Mouse (Mus musculus) spleen, adult 2 months (tissue): ENCODE results near the gene Vmn2r115. TPM values are rescaled to one million over a fixed set of nuclear protein-coding genes. Genes with fewer than 3 reads are reported as not detected.
"Not testable (repeated sequence)": the region's sequence is repeated elsewhere in the genome, so short reads cannot be mapped to it uniquely, and the experiment has no call there.

Experiments used
- DNase-seq, 2 experiments: peaks; one replicate each; pipeline versions ENCODE4 v3.0.0 to v3.0.0-alpha.2; 2012 to 2021; ENCODE audit warnings: low spot score in 2 of 2, low read depth in 1 of 2
- H3K27ac ChIP-seq: fragments of 200-500 bp; 2 replicates; pipeline ENCODE4 v1.5.1; 2012; ENCODE audit warnings: low read length, inconsistent platforms; ENCODE audit not compliant: insufficient read depth
- H3K27me3 ChIP-seq: fragments of 200-500 bp; 2 replicates; pipeline ENCODE4 v1.6.1; 2012; ENCODE audit warnings: mild to moderate bottlenecking, moderate library complexity, low read length, inconsistent platforms; ENCODE audit not compliant: control insufficient read depth, insufficient read depth
- H3K36me3 ChIP-seq: fragments of 200-500 bp; 2 replicates; pipeline ENCODE4 v1.6.1; 2012; ENCODE audit warnings: mild to moderate bottlenecking, low read length, inconsistent platforms; ENCODE audit not compliant: control insufficient read depth, insufficient read depth
- H3K4me1 ChIP-seq: fragments of 200-500 bp; 2 replicates; pipeline ENCODE4 v1.6.1; 2011; ENCODE audit warnings: inconsistent platforms; ENCODE audit not compliant: control insufficient read depth, insufficient read depth, insufficient read length
- H3K4me3 ChIP-seq: fragments of 200-500 bp; 2 replicates; pipeline ENCODE4 v1.5.1; 2011; ENCODE audit warnings: mild to moderate bottlenecking, inconsistent platforms; ENCODE audit not compliant: insufficient read depth, insufficient read length; ENCODE audit errors: extremely low read depth
- CTCF ChIP-seq: fragments of 200-500 bp; IDR thresholded peaks from 2 replicates; pipeline ENCODE4 v1.5.1; 2011; ENCODE audit warnings: mild to moderate bottlenecking, inconsistent platforms; ENCODE audit not compliant: insufficient read depth, insufficient read length, insufficient replicate concordance; ENCODE audit errors: extremely low read depth
- POLR2A ChIP-seq: fragments of 200-500 bp; IDR thresholded peaks from 2 replicates; pipeline ENCODE4 v1.6.1; 2011; ENCODE audit warnings: low read depth, low read length, inconsistent platforms
- WGBS: fragments of 180-500 bp; shearing (Covaris S2); methylation state at CpG from one replicate; pipeline ENCODE4 v1.1.7; 2018; 5-methylcytosine and 5-hydroxymethylcytosine counted together
- polyA plus RNA-seq: library from polyadenylated mRNA; depleted of rRNA; stranded (reverse); fragments of >200 nt; gene quantifications from 2 replicates; pipeline ENCODE4 v1.2.3, GENCODE M21; 2012; rRNA removed

Vmn2r115 gene
- polyA plus RNA-seq: not detected in 2 replicates

DNA sequence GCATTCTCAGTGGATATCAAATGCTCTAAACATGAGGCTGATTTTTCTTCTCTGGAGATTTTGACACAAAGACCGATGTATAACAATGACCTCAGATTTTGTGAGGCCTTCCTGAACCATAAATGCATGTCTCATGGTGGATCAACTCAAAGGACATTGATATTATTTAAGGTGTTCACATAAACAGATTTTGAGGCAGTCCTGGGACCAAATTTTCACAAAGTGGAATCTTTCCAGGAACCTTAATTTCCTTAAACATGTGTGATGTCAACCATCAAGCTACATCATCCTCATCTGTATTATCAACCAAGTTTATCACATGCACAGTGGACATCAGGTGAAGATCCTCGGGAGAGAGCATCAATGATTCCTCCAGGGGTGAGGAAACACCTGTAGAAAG is at the start of gene Vmn2r115:
TSS of gene Vmn2r115 (plus strand) at position 301 of the 400 bp plus-strand sequence.
- WGBS: 34% methylated on average over 2 of the region's 2 CpGs

GRCm38 (mm10) chr17:23312437-23312836 is 31.1 kb upstream of the Vmn2r115 start, which contains the start of gene Vmn2r114:
Vmn2r114 (minus strand) TSS chr17:23312537.
- 66% methylated on average over 2 of the region's 2 CpGs for WGBS
- DNase-seq, H3K27ac ChIP-seq, H3K36me3 ChIP-seq, H3K4me1 ChIP-seq, H3K4me3 ChIP-seq, H3K27me3 ChIP-seq: not testable (repeated sequence)

More for the DNA sequence above, at the start of gene Vmn2r115:
- H3K4me3 ChIP-seq, DNase-seq, H3K27ac ChIP-seq, H3K36me3 ChIP-seq, H3K4me1 ChIP-seq, H3K27me3 ChIP-seq: not testable (repeated sequence)

DNA sequence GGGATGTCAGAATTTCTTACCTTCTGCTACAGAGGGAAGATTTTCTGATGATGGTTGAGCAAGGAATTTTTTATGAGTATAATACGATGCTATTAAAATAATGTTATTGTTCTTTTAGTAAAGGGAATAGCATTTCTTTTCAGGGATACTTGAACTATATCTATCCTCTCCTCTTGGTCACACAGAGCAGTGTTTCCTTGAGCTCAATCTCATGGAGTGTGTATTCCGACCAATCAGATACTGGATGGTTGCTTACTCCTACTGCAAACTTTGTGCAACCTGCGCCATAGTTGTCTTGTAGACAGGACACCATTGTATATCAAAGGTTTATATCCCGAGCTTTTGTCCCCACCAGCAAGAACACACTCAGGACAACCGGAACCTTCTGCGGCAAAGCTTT is 12.9 kb upstream of the Vmn2r115 start:
- TF ChIP-seq CTCF (no peak), POLR2A (no peak)
- Histone ChIP-seq H3K4me1 (no peaks in the 10 kb centered on the region), H3K27ac (no peak overlapping the region), H3K36me3 (no peaks in the 10 kb centered on the region), H3K27me3 (no peaks in the 10 kb centered on the region), H3K4me3 (no peak overlapping the region)
- WGBS: 73% methylated on average over 6 of the region's 6 CpGs
- no peak for DNase-seq

DNA sequence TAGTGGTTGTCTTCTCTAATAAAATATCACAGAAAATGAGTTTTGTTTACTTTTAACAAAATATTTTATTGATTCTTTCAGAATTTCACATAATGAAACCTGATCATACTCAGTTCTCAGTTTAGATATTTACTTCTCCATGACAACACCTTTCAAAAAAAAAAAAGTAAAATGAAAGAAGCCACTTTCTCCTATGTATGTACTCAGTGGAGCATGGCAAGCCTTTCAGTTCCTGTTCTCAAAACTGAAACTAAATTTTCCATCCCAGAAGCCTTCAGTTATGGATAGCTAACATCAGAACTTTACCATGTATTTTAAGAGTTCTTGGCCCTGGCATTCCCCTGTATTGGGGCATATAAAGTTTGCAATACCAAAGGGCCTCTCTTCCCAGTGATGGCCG is 8.1 kb downstream of the Vmn2r115 start:
- H3K27me3 ChIP-seq: no peaks in the 10 kb centered on the region
- 79% methylated on average over 1 of the region's 1 CpGs for WGBS
- no peaks in the 10 kb centered on the region for H3K36me3 ChIP-seq
- TF ChIP-seq CTCF (no peak), POLR2A (no peak)
- H3K4me1 ChIP-seq: no peaks in the 10 kb centered on the region
- H3K4me3 ChIP-seq: no peak overlapping the region
- no peak overlapping the region for H3K27ac ChIP-seq
- no peak for DNase-seq

DNA sequence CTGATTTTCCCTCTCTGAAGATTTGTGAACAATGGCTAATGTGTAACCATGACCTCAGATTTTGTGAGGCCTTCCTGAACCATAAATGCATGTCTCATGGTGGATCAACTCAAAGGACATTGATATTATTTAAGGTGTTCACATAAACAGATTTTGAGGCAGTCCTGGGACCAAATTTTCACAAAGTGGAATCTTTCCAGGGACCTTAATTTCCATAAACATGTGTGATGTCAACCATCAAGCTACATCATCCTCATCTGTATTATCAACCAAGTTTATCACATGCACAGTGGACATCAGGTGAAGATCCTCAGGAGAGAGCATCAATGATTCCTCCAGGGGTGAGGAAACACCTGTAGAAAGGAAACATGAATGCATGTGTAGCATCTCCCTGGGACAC is 40.8 kb downstream of the Vmn2r115 start, which contains the start of gene Vmn2r116:
TSS of gene Vmn2r116 (plus strand) at position 301 of the 400 bp plus-strand sequence.
- H3K4me1 ChIP-seq, H3K36me3 ChIP-seq, H3K4me3 ChIP-seq, DNase-seq, H3K27ac ChIP-seq, H3K27me3 ChIP-seq: not testable (repeated sequence)

Other genes with a start within 250 kb of the Vmn2r115 start
- gene Zfp40, start 150.5 kb upstream of the Vmn2r115 start, polyA plus RNA-seq: 0.29 and 0.44 TPM in 2 replicates
- gene Vmn2r114, start 31.2 kb upstream of the Vmn2r115 start, polyA plus RNA-seq: not detected in 2 replicates
- gene Vmn2r116, start 40.9 kb downstream of the Vmn2r115 start, polyA plus RNA-seq: not detected in 2 replicates
- not detected in 2 replicates for gene Vmn2r117, start 136.0 kb downstream of the Vmn2r115 start, polyA plus RNA-seq
- gene Zfp213, start 220.5 kb downstream of the Vmn2r115 start, polyA plus RNA-seq: 11.8 and 17.2 TPM in 2 replicates